Mouse (Mus musculus): ENCODE measurements around the gene Hk2. TPM values are rescaled to one million over a fixed set of nuclear protein-coding genes. Genes with fewer than 3 reads are reported as not detected.

The Hk2 gene
- polyA plus RNA-seq, 2 experiments: 14.2 to 18.5 TPM

DNA sequence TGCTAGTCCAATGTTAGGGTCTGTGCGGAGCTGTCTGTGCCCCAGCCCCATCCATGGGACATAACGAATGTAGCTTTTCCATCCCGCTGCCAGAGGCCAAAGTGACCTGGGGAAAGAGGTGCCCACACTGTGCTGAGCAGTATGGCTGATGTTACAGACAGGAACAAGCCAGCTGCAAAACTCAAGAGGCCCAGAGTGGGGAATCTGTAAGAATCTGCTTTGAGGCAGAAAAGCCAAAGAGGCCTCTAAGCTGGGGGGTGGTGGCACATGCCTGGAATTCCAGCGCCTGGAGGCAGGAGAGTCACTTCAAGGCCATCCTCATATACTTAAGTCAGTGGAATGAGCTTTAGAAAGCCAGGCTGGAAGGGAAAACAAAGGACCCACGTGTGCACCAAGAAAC is 50.9 kb downstream of the Hk2 start:
- peaks cover 22% of the 10 kb centered on the region for H3K36me3 ChIP-seq (ENCODE audit: control insufficient read depth, insufficient read depth, low read length)
- H3K4me1 ChIP-seq (ENCODE audit: control insufficient read depth, insufficient read depth, low read length): peaks cover 11% of the 10 kb centered on the region; the same call in 1 of the 2 replicates
- DNase-seq (ENCODE audit: low spot score): peak; percentile 67
- no peak overlapping the region for H3K4me2 ChIP-seq (replicated peaks; ENCODE audit: low read depth, low read length, severe bottlenecking)
- no peaks in the 10 kb centered on the region for H3K9me3 ChIP-seq (ENCODE audit: control insufficient read depth, low read length)
- WGBS: 33% methylated on average over 5 of the region's 5 CpGs
- TF ChIP-seq POLR2A (IDR thresholded peaks at IDR 0.05; ENCODE audit: borderline replicate concordance, extremely low read depth, insufficient read depth, insufficient read length): no peak
- H3K27me3 ChIP-seq (ENCODE audit: control insufficient read depth, insufficient read depth, low read length): no peaks in the 10 kb centered on the region
- H3K27ac ChIP-seq (replicated peaks; ENCODE audit: low read depth, low read length): peak overlapping the region; percentile 80
- no peak overlapping the region for H3K4me3 ChIP-seq (replicated peaks; ENCODE audit: low read length)
- no peak overlapping the region for H3K9ac ChIP-seq (ENCODE audit: low read depth, low read length, severe bottlenecking)
- peak; percentile 86 for ATAC-seq (ENCODE audit: low FRiP score, low read depth)

DNA sequence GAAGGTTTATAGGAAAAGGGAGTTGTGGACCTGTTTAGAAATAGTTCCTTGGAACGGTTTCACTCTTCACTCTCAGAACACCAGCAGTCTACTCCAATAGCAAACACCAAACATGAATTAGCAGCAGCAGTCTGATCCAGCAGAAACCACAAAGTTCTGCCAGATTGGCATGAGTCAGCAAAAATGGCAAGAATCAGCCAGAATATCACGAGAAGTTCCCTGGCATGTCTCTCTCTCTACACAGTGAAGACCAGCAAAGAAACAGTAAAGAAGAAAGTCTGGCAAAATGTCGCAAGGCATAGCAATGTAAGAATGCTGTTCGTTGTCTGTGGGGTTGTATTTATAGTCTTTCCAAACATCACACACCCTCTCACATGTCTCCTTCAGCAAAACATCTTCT is 58.1 kb downstream of the Hk2 start:
- Histone ChIP-seq H3K9ac (ENCODE audit: low read depth, low read length, severe bottlenecking) (no peak overlapping the region), H3K27ac (replicated peaks; ENCODE audit: low read depth, low read length) (no peak overlapping the region), H3K4me3 (replicated peaks; ENCODE audit: low read length) (no peak overlapping the region), H3K27me3 (ENCODE audit: control insufficient read depth, insufficient read depth, low read length) (no peaks in the 10 kb centered on the region), H3K9me3 (ENCODE audit: control insufficient read depth, low read length) (no peaks in the 10 kb centered on the region), H3K4me1 (ENCODE audit: control insufficient read depth, insufficient read depth, low read length) (no peaks in the 10 kb centered on the region), H3K36me3 (ENCODE audit: control insufficient read depth, insufficient read depth, low read length) (no peaks in the 10 kb centered on the region), H3K4me2 (replicated peaks; ENCODE audit: low read depth, low read length, severe bottlenecking) (no peak overlapping the region)
- ATAC-seq (ENCODE audit: low FRiP score, low read depth) (no peak), DNase-seq (ENCODE audit: low spot score) (no peak)
- no peak for TF ChIP-seq POLR2A (IDR thresholded peaks at IDR 0.05; ENCODE audit: borderline replicate concordance, extremely low read depth, insufficient read depth, insufficient read length)
- WGBS: 79% methylated on average over 4 of the region's 4 CpGs

GRCm38 (mm10) chr6:82715653-82716052 is 58.6 kb downstream of the Hk2 start:
- no peaks in the 10 kb centered on the region for H3K36me3 ChIP-seq (ENCODE audit: control insufficient read depth, insufficient read depth, low read length)
- no peaks in the 10 kb centered on the region for H3K9me3 ChIP-seq (ENCODE audit: control insufficient read depth, low read length)
- no peak overlapping the region for H3K4me2 ChIP-seq (replicated peaks; ENCODE audit: low read depth, low read length, severe bottlenecking)
- H3K27me3 ChIP-seq (ENCODE audit: control insufficient read depth, insufficient read depth, low read length): no peaks in the 10 kb centered on the region
- no peak for ATAC-seq (ENCODE audit: low FRiP score, low read depth)
- DNase-seq (ENCODE audit: low spot score): no peak
- H3K4me3 ChIP-seq (replicated peaks; ENCODE audit: low read length): no peak overlapping the region
- 77% methylated on average over 3 of the region's 3 CpGs for WGBS
- no peak overlapping the region for H3K9ac ChIP-seq (ENCODE audit: low read depth, low read length, severe bottlenecking)
- no peak overlapping the region for H3K27ac ChIP-seq (replicated peaks; ENCODE audit: low read depth, low read length)
- TF ChIP-seq POLR2A (IDR thresholded peaks at IDR 0.05; ENCODE audit: borderline replicate concordance, extremely low read depth, insufficient read depth, insufficient read length): no peak
- no peaks in the 10 kb centered on the region for H3K4me1 ChIP-seq (ENCODE audit: control insufficient read depth, insufficient read depth, low read length)

DNA sequence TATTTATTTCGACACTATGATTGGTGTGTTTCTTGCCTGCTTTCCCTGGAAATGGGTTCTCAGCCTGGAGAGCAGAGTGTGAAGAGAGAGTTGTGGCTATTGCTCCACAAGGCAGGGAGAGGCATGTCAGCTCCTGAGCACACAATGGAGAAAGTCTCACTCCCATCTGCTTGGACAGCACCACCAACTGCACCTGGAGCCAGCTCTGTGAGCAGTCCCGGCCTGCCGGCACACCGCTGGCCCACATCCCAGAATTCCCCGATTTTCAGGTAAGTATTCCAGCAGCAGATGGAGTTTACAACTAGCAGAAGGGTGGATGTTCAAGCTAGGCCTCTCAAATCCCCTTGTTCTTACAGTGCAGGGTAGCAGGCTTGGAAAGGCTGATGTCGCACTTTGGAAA is 59.0 kb downstream of the Hk2 start:
- H3K9ac ChIP-seq (ENCODE audit: low read depth, low read length, severe bottlenecking): no peak overlapping the region
- H3K27ac ChIP-seq (replicated peaks; ENCODE audit: low read depth, low read length): no peak overlapping the region
- 59% methylated on average over 6 of the region's 6 CpGs for WGBS
- no peak for ATAC-seq (ENCODE audit: low FRiP score, low read depth)
- no peaks in the 10 kb centered on the region for H3K4me1 ChIP-seq (ENCODE audit: control insufficient read depth, insufficient read depth, low read length)
- no peak for TF ChIP-seq POLR2A (IDR thresholded peaks at IDR 0.05; ENCODE audit: borderline replicate concordance, extremely low read depth, insufficient read depth, insufficient read length)
- H3K9me3 ChIP-seq (ENCODE audit: control insufficient read depth, low read length): no peaks in the 10 kb centered on the region
- H3K36me3 ChIP-seq (ENCODE audit: control insufficient read depth, insufficient read depth, low read length): no peaks in the 10 kb centered on the region
- no peak overlapping the region for H3K4me3 ChIP-seq (replicated peaks; ENCODE audit: low read length)
- DNase-seq (ENCODE audit: low spot score): no peak
- no peaks in the 10 kb centered on the region for H3K27me3 ChIP-seq (ENCODE audit: control insufficient read depth, insufficient read depth, low read length)
- no peak overlapping the region for H3K4me2 ChIP-seq (replicated peaks; ENCODE audit: low read depth, low read length, severe bottlenecking)

- Histone ChIP-seq H3K4me2 (replicated peaks; ENCODE audit: low read depth, low read length, severe bottlenecking) (no peak overlapping the region), H3K9ac (ENCODE audit: low read depth, low read length, severe bottlenecking) (no peak overlapping the region), H3K9me3 (ENCODE audit: control insufficient read depth, low read length) (no peaks in the 10 kb centered on the region), H3K27me3 (ENCODE audit: control insufficient read depth, insufficient read depth, low read length) (no peaks in the 10 kb centered on the region), H3K27ac (replicated peaks; ENCODE audit: low read depth, low read length) (no peak overlapping the region), H3K4me1 (ENCODE audit: control insufficient read depth, insufficient read depth, low read length) (no peaks in the 10 kb centered on the region), H3K4me3 (replicated peaks; ENCODE audit: low read length) (no peak overlapping the region), H3K36me3 (ENCODE audit: control insufficient read depth, insufficient read depth, low read length) (no peaks in the 10 kb centered on the region)
- no peak for TF ChIP-seq POLR2A (IDR thresholded peaks at IDR 0.05; ENCODE audit: borderline replicate concordance, extremely low read depth, insufficient read depth, insufficient read length)
- WGBS: 74% methylated on average over 5 of the region's 5 CpGs
- DNase-seq (ENCODE audit: low spot score) (no peak), ATAC-seq (ENCODE audit: low FRiP score, low read depth) (no peak)
These were observed 59.4 kb downstream of the Hk2 start for GRCm38 (mm10) chr6:82714841-82715240.

GRCm38 (mm10) chr6:82714243-82714642 is 60.0 kb downstream of the Hk2 start:
- WGBS: 15% methylated on average over 3 of the region's 3 CpGs
- no peak overlapping the region for H3K4me3 ChIP-seq (replicated peaks; ENCODE audit: low read length)
- H3K36me3 ChIP-seq (ENCODE audit: control insufficient read depth, insufficient read depth, low read length): no peaks in the 10 kb centered on the region
- H3K27ac ChIP-seq (replicated peaks; ENCODE audit: low read depth, low read length): no peak overlapping the region
- H3K4me2 ChIP-seq (replicated peaks; ENCODE audit: low read depth, low read length, severe bottlenecking): no peak overlapping the region
- DNase-seq (ENCODE audit: low spot score): peak; percentile 51
- no peaks in the 10 kb centered on the region for H3K27me3 ChIP-seq (ENCODE audit: control insufficient read depth, insufficient read depth, low read length)
- no peaks in the 10 kb centered on the region for H3K9me3 ChIP-seq (ENCODE audit: control insufficient read depth, low read length)
- H3K9ac ChIP-seq (ENCODE audit: low read depth, low read length, severe bottlenecking): no peak overlapping the region
- peak; percentile 60 for ATAC-seq (ENCODE audit: low FRiP score, low read depth)
- no peaks in the 10 kb centered on the region for H3K4me1 ChIP-seq (ENCODE audit: control insufficient read depth, insufficient read depth, low read length)
- TF ChIP-seq POLR2A (IDR thresholded peaks at IDR 0.05; ENCODE audit: borderline replicate concordance, extremely low read depth, insufficient read depth, insufficient read length): no peak

All from limb, embryonic 14.5 days (tissue).